Mouse (Mus musculus) testis, adult 2 months (tissue): ENCODE measurements around the gene Romo1. TPM values are rescaled to one million over a fixed set of nuclear protein-coding genes. Genes with fewer than 3 reads are reported as not detected.

Experiments
- H3K27ac ChIP-seq: fragments of 200-500 bp; 2 replicates; pipeline ENCODE4 v1.5.1; 2012; ENCODE audit warnings: low read depth, low read length; ENCODE audit not compliant: control insufficient read depth, insufficient read depth
- H3K27me3 ChIP-seq: fragments of 200-500 bp; 2 replicates; pipeline ENCODE4 v1.6.1; 2012; ENCODE audit warnings: mild to moderate bottlenecking, low read length, moderate library complexity; ENCODE audit not compliant: control insufficient read depth, insufficient read depth
- H3K36me3 ChIP-seq: fragments of 200-500 bp; 2 replicates; pipeline ENCODE4 v1.6.1; 2012; ENCODE audit warnings: mild to moderate bottlenecking, low read length; ENCODE audit not compliant: control insufficient read depth, insufficient read depth
- H3K4me1 ChIP-seq: fragments of 200-500 bp; 2 replicates; pipeline ENCODE4 v1.6.1; 2012; ENCODE audit warnings: low read length; ENCODE audit not compliant: control insufficient read depth, insufficient read depth
- H3K4me3 ChIP-seq: fragments of 200-500 bp; 2 replicates; pipeline ENCODE4 v1.5.1; 2012; ENCODE audit warnings: low read depth, mild to moderate bottlenecking, low read length, moderate library complexity, mixed read lengths; ENCODE audit not compliant: control insufficient read depth
- CTCF ChIP-seq: fragments of 200-500 bp; IDR thresholded peaks from 2 replicates; pipeline ENCODE4 v1.5.1; 2012; ENCODE audit warnings: low read depth, mild to moderate bottlenecking, inconsistent platforms, low read length, moderate library complexity; ENCODE audit not compliant: control insufficient read depth, insufficient read depth, insufficient replicate concordance
- POLR2A ChIP-seq: fragments of 200-500 bp; IDR thresholded peaks from 2 replicates; pipeline ENCODE4 v1.6.1; 2012; ENCODE audit warnings: low read depth, mild to moderate bottlenecking, inconsistent platforms, low read length, moderate library complexity; ENCODE audit not compliant: control insufficient read depth
- polyA plus RNA-seq: library from polyadenylated mRNA; depleted of rRNA; stranded (reverse); fragments of >200 nt; gene quantifications from 2 replicates; pipeline ENCODE4 v1.2.3, GENCODE M21; 2012

Romo1 gene
- polyA plus RNA-seq, 1 experiment: 79.6 TPM

DNA sequence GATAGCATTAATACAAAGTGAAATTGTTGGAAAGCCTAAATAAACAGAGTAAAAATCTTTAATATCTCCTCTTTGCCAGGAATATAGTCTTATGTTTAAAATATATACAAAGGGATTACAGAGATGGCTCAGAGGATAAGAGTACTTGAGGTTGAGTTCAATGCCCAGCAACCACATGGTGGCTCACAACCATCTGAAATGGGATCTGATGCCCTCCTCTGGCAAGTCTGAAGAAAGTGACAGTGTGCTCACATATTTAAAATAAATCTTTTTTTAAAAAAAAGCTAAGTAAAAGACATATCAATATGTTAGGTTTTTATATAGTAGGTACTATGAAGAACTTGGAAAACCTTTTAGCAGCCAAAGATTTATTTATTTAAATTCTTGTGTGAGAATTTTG, 7.7 kb downstream of the Romo1 start:
- H3K4me3 ChIP-seq: no peak overlapping the region
- no peaks in the 10 kb centered on the region for H3K4me1 ChIP-seq
- no peaks in the 10 kb centered on the region for H3K27me3 ChIP-seq
- TF ChIP-seq CTCF (no peak), POLR2A (no peak)
- H3K36me3 ChIP-seq: peaks cover 2% of the 10 kb centered on the region; the same call in 1 of the 2 replicates
- H3K27ac ChIP-seq: no peak overlapping the region

- TF ChIP-seq POLR2A (no peak), CTCF (no peak)
- Histone ChIP-seq H3K4me3 (no peak overlapping the region), H3K36me3 (no peaks in the 10 kb centered on the region), H3K4me1 (no peaks in the 10 kb centered on the region), H3K27ac (no peak overlapping the region), H3K27me3 (no peaks in the 10 kb centered on the region)
Measured at GRCm38 (mm10) chr2:156165478-156165877, 21.6 kb downstream of the Romo1 start.

DNA sequence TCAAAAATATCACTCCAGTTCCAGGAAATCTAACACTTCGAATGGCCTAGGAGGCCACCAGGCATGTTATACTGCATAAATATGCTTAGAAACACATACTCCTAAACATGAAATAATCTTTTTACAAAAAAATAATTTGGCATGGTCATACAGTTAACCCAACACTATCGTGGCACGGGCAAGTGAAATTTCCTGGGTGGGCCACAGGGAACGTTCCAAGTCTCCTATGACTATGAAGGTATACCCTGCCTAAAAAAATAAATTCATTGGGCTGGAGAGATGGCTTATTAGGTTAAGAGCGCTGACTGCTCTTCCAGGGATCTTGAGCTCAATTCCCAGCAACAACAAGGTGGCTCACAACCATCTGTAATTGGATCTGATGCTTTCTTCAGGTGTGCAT, 22.7 kb downstream of the Romo1 start:
- Histone ChIP-seq H3K27me3 (no peaks in the 10 kb centered on the region), H3K4me3 (no peak overlapping the region), H3K4me1 (no peaks in the 10 kb centered on the region), H3K36me3 (no peaks in the 10 kb centered on the region), H3K27ac (no peak overlapping the region)
- TF ChIP-seq CTCF: no peak
- no peak for TF ChIP-seq POLR2A

DNA sequence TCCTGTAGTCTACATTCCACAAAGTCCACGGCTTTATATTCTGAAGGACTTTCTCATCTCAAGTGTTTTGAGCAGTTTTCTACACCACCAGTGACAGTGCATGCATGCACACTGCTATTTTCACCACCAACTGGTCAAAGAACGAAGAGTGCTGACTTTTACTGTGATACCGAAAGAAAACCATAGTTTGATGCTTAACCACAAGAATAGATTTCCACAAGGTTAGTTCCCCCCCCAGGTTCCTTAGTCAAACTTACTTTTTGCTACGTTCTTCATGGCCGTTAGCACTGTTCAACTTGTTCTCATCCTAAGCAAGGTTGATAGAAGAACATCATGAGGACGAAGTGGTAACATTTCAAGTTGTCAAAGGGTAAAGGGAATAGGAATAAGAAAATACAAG, 33.2 kb downstream of the Romo1 start:
- TF ChIP-seq POLR2A (no peak), CTCF (no peak)
- Histone ChIP-seq H3K36me3 (no peaks in the 10 kb centered on the region), H3K27ac (no peak overlapping the region), H3K27me3 (no peaks in the 10 kb centered on the region), H3K4me1 (no peaks in the 10 kb centered on the region; the same call in 1 of the 2 replicates), H3K4me3 (no peak overlapping the region)

GRCm38 (mm10) chr2:156177651-156178050, 33.8 kb downstream of the Romo1 start:
- Histone ChIP-seq H3K27ac (no peak overlapping the region), H3K27me3 (no peaks in the 10 kb centered on the region), H3K4me3 (0 out of 2 replicates have a peak overlapping the region, but pooled peaks have one; percentile 23), H3K36me3 (no peaks in the 10 kb centered on the region), H3K4me1 (no peaks in the 10 kb centered on the region; the same call in 1 of the 2 replicates)
- no peak for TF ChIP-seq CTCF
- TF ChIP-seq POLR2A: no peak

DNA sequence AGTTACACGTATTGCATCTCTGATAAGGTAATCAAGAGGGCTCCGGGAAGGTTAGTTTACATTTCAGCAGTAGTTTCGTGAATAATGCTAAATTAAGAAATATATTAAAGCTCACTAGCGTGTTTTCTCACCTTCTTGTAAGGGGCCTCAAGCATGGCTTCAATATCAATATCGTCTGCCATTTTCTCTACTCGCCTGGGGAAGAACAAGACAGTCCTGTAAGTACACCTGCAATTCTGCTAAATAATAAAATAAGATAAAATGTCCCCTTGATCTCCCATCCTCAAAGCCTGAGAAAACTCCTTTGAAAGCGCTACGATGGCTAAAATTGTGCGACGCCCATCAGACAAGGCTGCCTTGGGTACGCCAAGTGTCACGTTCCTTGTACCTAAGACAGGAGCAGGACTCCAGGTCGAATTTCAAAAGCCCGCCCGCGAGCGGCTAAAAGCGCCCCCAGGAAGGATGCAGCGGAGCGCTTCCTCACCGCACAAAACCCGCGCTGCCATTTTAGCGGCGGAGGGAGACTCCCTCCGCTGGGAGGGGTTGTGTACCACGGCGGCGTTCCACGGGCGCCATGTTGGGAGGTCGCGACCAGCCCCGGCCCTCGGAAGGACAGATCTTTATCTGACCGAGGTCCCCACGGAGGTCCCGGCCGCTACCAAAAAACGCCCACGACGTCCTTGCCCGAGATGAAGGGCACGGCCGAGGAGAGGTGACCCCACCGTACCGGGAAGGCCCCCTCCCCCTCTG, 35.4 kb downstream of the Romo1 start:
- TF ChIP-seq POLR2A: peak; percentile 78
- no peak for TF ChIP-seq CTCF
- peak overlapping the region; percentile 97 for H3K27ac ChIP-seq
- H3K27me3 ChIP-seq: no peaks in the 10 kb centered on the region
- H3K36me3 ChIP-seq: no peaks in the 10 kb centered on the region
- peak overlapping the region; percentile 94 for H3K4me3 ChIP-seq
- no peaks in the 10 kb centered on the region; the same call in 1 of the 2 replicates for H3K4me1 ChIP-seq

GRCm38 (mm10) chr2:156179796-156180093, 35.9 kb downstream of the Romo1 start:
- Histone ChIP-seq H3K4me3 (peak overlapping the region; percentile 94), H3K4me1 (no peaks in the 10 kb centered on the region; the same call in 1 of the 2 replicates), H3K36me3 (no peaks in the 10 kb centered on the region), H3K27me3 (no peaks in the 10 kb centered on the region), H3K27ac (peak overlapping the region; percentile 97)
- TF ChIP-seq POLR2A: no peak
- TF ChIP-seq CTCF: no peak
